Mouse (Mus musculus) Patski (cell line): ENCODE measurements at regions not wholly inside any gene's neighbourhood (a gene's known extent, or its start where the extent isn't known, plus 50 kb on each side); places are given as distances from the start of the nearest gene placed in this dataset.

ENCODE experiments used
- ATAC-seq: fragments of 100-300 bp; one replicate; pipeline ENCODE4 v1.8.0; 2021
- CTCF ChIA-PET: fragments of 350-600 bp; sonication (Branson Sonifier 250); formaldehyde crosslinking; loops from one replicate; lab custom pipeline; 2022; ENCODE audit warnings: inconsistent platforms; lab: Charles Lee
- POLR2A ChIA-PET: fragments of 350-600 bp; sonication (Branson Sonifier 250); formaldehyde crosslinking; loops from one replicate; lab custom pipeline; 2022; ENCODE audit warnings: antibody characterized with exemption, inconsistent platforms; lab: Charles Lee
- DNase-seq: peaks from one replicate; pipeline ENCODE4 v3.0.0-alpha.2; 2011; ENCODE audit warnings: low read depth, low spot score
- H3K27me3 ChIP-seq: fragments of 371-371 bp; one replicate; pipeline ENCODE4 v1.5.1; 2021
- CTCF ChIP-seq: fragments of 100-300 bp; IDR thresholded peaks from one replicate; pipeline ENCODE4 v1.5.1; 2021
- in situ Hi-C: fragments of 300-500 bp; cut with MboI; formaldehyde crosslinking; loops from 3 replicates; pipeline ENCODE4 v1.11.1; 2018; ENCODE audit warnings: low pct_unique_long_range_greater_than_20kb, mixed read lengths

GRCm38 (mm10) chr11:111689899-111690298 is 623.9 kb downstream of the Kcnj2 start:
- POLR2A ChIA-PET: no interaction called here
- peaks cover 10% of the 10 kb centered on the region for H3K27me3 ChIP-seq
- CTCF ChIA-PET: no interaction called here
- TF ChIP-seq CTCF: no peak
- DNase-seq: no peak
- in situ Hi-C loops: no loop called here
- ATAC-seq: no peak

GRCm38 (mm10) chr11:111691512-111691911 is 625.5 kb downstream of the Kcnj2 start:
- in situ Hi-C loops: no loop called here
- no peak for ATAC-seq
- ChIA-PET POLR2A (no interaction called here), CTCF (no interaction called here)
- no peak for DNase-seq
- peaks cover 4% of the 10 kb centered on the region for H3K27me3 ChIP-seq
- TF ChIP-seq CTCF: no peak

- ChIA-PET POLR2A (no interaction called here), CTCF (no interaction called here)
- ATAC-seq (no peak), DNase-seq (no peak)
- TF ChIP-seq CTCF: no peak
- H3K27me3 ChIP-seq: peaks cover 2% of the 10 kb centered on the region
- in situ Hi-C loops: no loop called here
Observed at GRCm38 (mm10) chr11:111696668-111697067, 630.7 kb downstream of the Kcnj2 start.

- TF ChIP-seq CTCF: no peak
- no peak for ATAC-seq
- no peak for DNase-seq
- in situ Hi-C loops: no loop called here
- ChIA-PET POLR2A (no interaction called here), CTCF (no interaction called here)
- H3K27me3 ChIP-seq: no peaks in the 10 kb centered on the region
Observed at GRCm38 (mm10) chr11:111699862-111700261, 633.9 kb downstream of the Kcnj2 start.

GRCm38 (mm10) chr11:111706882-111707281 is 640.9 kb downstream of the Kcnj2 start:
- CTCF ChIA-PET: no interaction called here
- H3K27me3 ChIP-seq: peaks cover 4% of the 10 kb centered on the region
- DNase-seq (no peak), ATAC-seq (no peak)
- POLR2A ChIA-PET: no interaction called here
- in situ Hi-C loops: no loop called here
- no peak for TF ChIP-seq CTCF

- TF ChIP-seq CTCF: no peak
- DNase-seq: no peak
- CTCF ChIA-PET: interaction anchor here (1.0 to 1.2 kb wide), 2 partner anchors 11 to 25 kb away, joined by 3 read pairs; no protein-coding TSS in a partner anchor
- no peak for ATAC-seq
- no peaks in the 10 kb centered on the region for H3K27me3 ChIP-seq
- in situ Hi-C loops: no loop called here
- POLR2A ChIA-PET: no interaction called here
Observed at GRCm38 (mm10) chr11:111715401-111715800, 649.4 kb downstream of the Kcnj2 start.

GRCm38 (mm10) chr11:111722276-111722675 is 656.3 kb downstream of the Kcnj2 start:
- ATAC-seq: no peak
- CTCF ChIA-PET: no interaction called here
- POLR2A ChIA-PET: no interaction called here
- no peaks in the 10 kb centered on the region for H3K27me3 ChIP-seq
- in situ Hi-C loops: no loop called here
- TF ChIP-seq CTCF: no peak
- DNase-seq: no peak

- in situ Hi-C loops: no loop called here
- TF ChIP-seq CTCF: no peak
- ChIA-PET POLR2A (no interaction called here), CTCF (interaction anchor here (1.2 kb wide), 1 partner anchor 186 kb away, joined by 3 read pairs; no protein-coding TSS in a partner anchor)
- ATAC-seq (no peak), DNase-seq (no peak)
- H3K27me3 ChIP-seq: no peaks in the 10 kb centered on the region
Observed at GRCm38 (mm10) chr11:111728148-111728547, 662.2 kb downstream of the Kcnj2 start.

GRCm38 (mm10) chr11:111732096-111732495 is 666.1 kb downstream of the Kcnj2 start:
- in situ Hi-C loops: no loop called here
- no peaks in the 10 kb centered on the region for H3K27me3 ChIP-seq
- ATAC-seq: no peak
- CTCF ChIA-PET: no interaction called here
- no peak for TF ChIP-seq CTCF
- DNase-seq: no peak
- POLR2A ChIA-PET: no interaction called here

GRCm38 (mm10) chr11:111735446-111735845 is 669.5 kb downstream of the Kcnj2 start:
- POLR2A ChIA-PET: no interaction called here
- ATAC-seq: no peak
- DNase-seq: no peak
- TF ChIP-seq CTCF: no peak
- CTCF ChIA-PET: no interaction called here
- H3K27me3 ChIP-seq: peaks cover 4% of the 10 kb centered on the region
- in situ Hi-C loops: no loop called here

- peaks cover 4% of the 10 kb centered on the region for H3K27me3 ChIP-seq
- ChIA-PET CTCF (interaction anchor here (0.7 kb wide), 1 partner anchor 21 kb away, joined by 3 read pairs; no protein-coding TSS in a partner anchor), POLR2A (no interaction called here)
- in situ Hi-C loops: no loop called here
- ATAC-seq (no peak), DNase-seq (no peak)
- TF ChIP-seq CTCF: no peak
Observed at GRCm38 (mm10) chr11:111735961-111736360, 670.0 kb downstream of the Kcnj2 start.

GRCm38 (mm10) chr11:111743356-111743755 is 677.4 kb downstream of the Kcnj2 start:
- TF ChIP-seq CTCF: no peak
- in situ Hi-C loops: no loop called here
- no peak for DNase-seq
- ChIA-PET POLR2A (no interaction called here), CTCF (no interaction called here)
- H3K27me3 ChIP-seq: peaks cover 11% of the 10 kb centered on the region
- no peak for ATAC-seq
